Mouse (Mus musculus): Measurements from ENCODE around the gene Vmn1r32. TPM values are rescaled to one million over a fixed set of nuclear protein-coding genes. Genes with fewer than 3 reads are reported as not detected.

The Vmn1r32 gene
- not detected in 2 replicates for polyA plus RNA-seq (2012; rRNA removed)

DNA sequence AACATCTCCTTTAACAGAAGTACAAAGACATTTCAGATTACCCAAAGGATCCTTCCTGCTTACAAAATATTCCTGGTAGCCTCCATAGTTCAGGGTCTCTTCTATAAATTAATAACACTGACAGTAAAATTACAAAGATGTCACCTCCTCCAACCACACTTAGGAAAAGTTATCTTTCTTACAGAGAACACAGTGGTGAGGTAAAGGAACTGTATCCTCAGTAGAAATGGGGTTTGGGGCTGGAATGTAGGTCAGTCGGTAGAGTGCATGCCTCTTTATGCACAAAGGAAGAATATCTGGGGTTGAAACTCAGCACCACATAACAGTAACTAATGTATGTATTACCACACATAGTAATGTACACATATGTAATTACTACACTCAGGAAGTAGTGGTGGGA lies at the start of gene Vmn1r32:
Gene Vmn1r32, minus strand, starts transcription at position 101 of the 400 bp plus-strand sequence.
- 73% methylated on average over 1 of the region's 1 CpGs for WGBS
- DNase-seq (ENCODE audit: low read depth, low spot score), result no peak

DNA sequence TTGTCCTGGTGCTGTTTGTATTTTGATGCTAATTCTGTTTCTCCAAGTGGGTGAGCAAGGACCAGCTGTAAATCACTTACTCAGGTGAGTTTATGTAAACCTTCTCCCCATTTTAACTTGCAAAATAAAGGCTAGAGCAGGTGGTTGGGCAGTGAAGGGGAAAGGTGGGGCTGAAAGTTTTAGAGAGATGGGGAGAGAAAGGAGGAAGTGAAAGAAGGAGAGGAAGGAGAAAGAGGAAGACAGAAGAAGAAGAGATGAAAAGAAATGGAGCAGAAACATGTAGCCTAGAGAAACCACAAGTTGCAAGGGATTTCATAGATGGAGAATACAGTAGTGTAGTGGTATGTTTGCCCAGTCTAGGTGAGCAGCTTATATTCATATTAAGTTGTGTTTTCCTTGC lies 35.9 kb upstream of the Vmn1r32 start:
- no peak for DNase-seq (ENCODE audit: low read depth, low spot score)

GRCm38 (mm10) chr6:66535966-66536365 lies 23.9 kb downstream of the Vmn1r32 start:
- WGBS, result 10% methylated on average over 7 of the region's 7 CpGs
- no peak for DNase-seq (ENCODE audit: low read depth, low spot score)

GRCm38 (mm10) chr6:66535028-66535862 lies 24.7 kb downstream of the Vmn1r32 start, which contains the start of gene Mad2l1:
TSS of gene Mad2l1 (plus strand) at chr6:66535390.
- DNase-seq (ENCODE audit: low read depth, low spot score), result peak; percentile 99
- under 1% methylated on average over 57 of the region's 57 CpGs for WGBS

DNA sequence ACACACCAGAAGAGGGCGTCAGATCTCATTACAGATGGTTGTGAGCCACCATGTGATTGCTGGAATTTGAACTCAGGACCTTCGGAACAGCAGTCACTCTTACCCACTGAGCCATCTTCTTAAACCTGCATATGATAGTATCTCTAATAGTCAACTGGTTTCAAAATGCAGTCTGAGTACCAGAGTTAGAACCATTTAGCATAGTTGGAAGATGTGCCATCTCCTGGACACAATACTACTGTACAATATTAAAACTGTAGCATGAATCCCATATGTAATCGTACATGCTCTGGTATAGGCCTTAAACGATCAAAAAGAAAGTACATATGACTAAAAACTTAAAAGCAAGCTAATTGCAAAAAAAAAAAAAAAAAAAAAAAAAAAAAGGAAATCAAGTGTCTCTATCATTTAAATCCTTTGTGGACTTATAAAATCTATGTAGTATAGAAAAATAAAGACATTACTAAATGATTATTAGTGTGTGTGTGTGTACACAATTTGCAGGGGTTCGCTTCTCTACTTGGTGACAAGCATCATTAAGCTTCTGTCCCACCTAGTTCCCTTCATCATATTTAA lies 25.4 kb downstream of the Vmn1r32 start:
- no peak for DNase-seq (ENCODE audit: low read depth, low spot score)
- WGBS, result 64% methylated on average over 5 of the region's 5 CpGs

DNA sequence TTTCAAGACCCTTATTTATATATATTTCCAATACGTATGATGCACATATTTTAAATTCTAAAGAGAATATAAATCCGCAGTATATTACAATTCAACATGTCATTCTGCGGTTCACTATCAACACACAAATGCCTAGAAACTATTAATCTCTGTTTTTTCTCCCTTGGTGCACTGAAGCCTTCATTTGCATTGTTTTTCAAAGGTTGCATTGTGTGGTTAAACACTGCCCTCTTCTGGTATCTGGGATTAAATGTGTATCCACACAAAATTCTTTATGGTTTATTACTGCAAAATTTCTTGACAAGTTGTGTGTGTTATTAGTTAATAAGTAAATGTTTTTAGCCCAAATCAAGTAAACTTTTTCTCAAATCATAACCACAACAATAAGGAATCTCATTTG lies 26.7 kb downstream of the Vmn1r32 start:
- no peak for DNase-seq (ENCODE audit: low read depth, low spot score)
- 42% methylated on average over 3 of the region's 3 CpGs for WGBS

DNA sequence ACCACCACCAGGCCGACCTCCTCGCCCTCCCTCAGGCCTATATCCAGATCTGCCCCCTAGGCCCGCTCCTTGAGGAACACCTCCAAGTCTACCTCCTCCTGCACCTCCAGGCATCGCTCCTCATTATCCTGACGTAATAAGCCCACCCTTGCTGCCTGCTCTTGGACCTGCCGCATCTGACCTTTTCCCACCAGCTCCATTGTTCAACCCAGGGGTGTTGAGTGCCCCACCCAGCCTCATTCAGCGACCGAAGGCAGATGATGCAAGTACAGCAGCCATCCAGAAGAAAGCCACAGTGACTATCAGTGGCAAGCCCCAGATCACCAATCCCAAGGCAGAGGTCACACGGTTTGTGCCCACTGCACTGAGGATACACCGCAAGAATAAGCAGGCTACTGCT lies 31.5 kb downstream of the Vmn1r32 start:
- 94% methylated on average over 10 of the region's 10 CpGs for WGBS
- DNase-seq (ENCODE audit: low read depth, low spot score), result no peak

GRCm38 (mm10) chr6:66516368-66516767 lies 43.5 kb downstream of the Vmn1r32 start:
- DNase-seq (ENCODE audit: low read depth, low spot score), result no peak
- 92% methylated on average over 5 of the region's 5 CpGs for WGBS

Other genes with a start within 250 kb of the Vmn1r32 start
- gene Mad2l1, start 24.7 kb downstream of the Vmn1r32 start, polyA plus RNA-seq (2012; rRNA removed), result 16.4 and 17.9 TPM in 2 replicates
- gene Vmn1r33, start 58.2 kb upstream of the Vmn1r32 start, polyA plus RNA-seq (2012; rRNA removed), result not detected in 2 replicates
- gene Vmn1r34, start 83.8 kb upstream of the Vmn1r32 start, polyA plus RNA-seq (2012; rRNA removed), result not detected in 2 replicates
- not detected in 2 replicates for gene Vmn1r35, start 125.8 kb upstream of the Vmn1r32 start, polyA plus RNA-seq (2012; rRNA removed)
- not detected in 2 replicates for gene Vmn1r36, start 159.1 kb upstream of the Vmn1r32 start, polyA plus RNA-seq (2012; rRNA removed)
- gene Vmn1r37, start 169.3 kb upstream of the Vmn1r32 start, polyA plus RNA-seq (2012; rRNA removed), result not detected in 2 replicates
- not detected in 2 replicates for gene Vmn1r38, start 222.5 kb upstream of the Vmn1r32 start, polyA plus RNA-seq (2012; rRNA removed)

All from large intestine, adult 2 months (tissue).